Mouse (Mus musculus): ENCODE measurements at regions not wholly inside any gene's neighbourhood (a gene's known extent, or its start where the extent isn't known, plus 50 kb on each side); places are given as distances from the start of the nearest gene placed in this dataset.
"Not testable (repeated sequence)": the region's sequence is repeated elsewhere in the genome, so short reads cannot be mapped to it uniquely, and the experiment has no call there.

GRCm38 (mm10) chr10:117567379-117568137 lies 61.7 kb upstream of the Cpm start:
- DNase-seq (ENCODE audit: low read depth): no peak

- no peak for DNase-seq (ENCODE audit: low read depth)
Measured at GRCm38 (mm10) chr10:117566648-117567378, 62.5 kb upstream of the Cpm start.

- no peak for DNase-seq (ENCODE audit: low read depth)
Measured at GRCm38 (mm10) chr10:117566204-117566603, 63.1 kb upstream of the Cpm start.

GRCm38 (mm10) chr10:117565529-117566086 lies 63.7 kb upstream of the Cpm start:
- no peak for DNase-seq (ENCODE audit: low read depth)

GRCm38 (mm10) chr10:117565110-117565509 lies 64.2 kb upstream of the Cpm start:
- no peak for DNase-seq (ENCODE audit: low read depth)

- DNase-seq (ENCODE audit: low read depth): no peak
Measured at GRCm38 (mm10) chr10:117564118-117565040, 64.9 kb upstream of the Cpm start.

GRCm38 (mm10) chr10:117563429-117564117 lies 65.7 kb upstream of the Cpm start:
- no peak for DNase-seq (ENCODE audit: low read depth)

- DNase-seq (ENCODE audit: low read depth): not testable (repeated sequence)
Measured at GRCm38 (mm10) chr10:117562850-117563248, 66.5 kb upstream of the Cpm start.

- DNase-seq (ENCODE audit: low read depth): no peak
Measured at GRCm38 (mm10) chr10:117561909-117562849, 67.1 kb upstream of the Cpm start.

GRCm38 (mm10) chr10:117561279-117561820 lies 68.0 kb upstream of the Cpm start:
- DNase-seq (ENCODE audit: low read depth): no peak

GRCm38 (mm10) chr10:117560396-117561278 lies 68.7 kb upstream of the Cpm start:
- no peak for DNase-seq (ENCODE audit: low read depth)

GRCm38 (mm10) chr10:117559615-117560395 lies 69.5 kb upstream of the Cpm start:
- no peak for DNase-seq (ENCODE audit: low read depth)

- DNase-seq (ENCODE audit: low read depth): no peak
Measured at GRCm38 (mm10) chr10:117558891-117559614, 70.2 kb upstream of the Cpm start.

- no peak for DNase-seq (ENCODE audit: low read depth)
Measured at GRCm38 (mm10) chr10:117558292-117558800, 71.0 kb upstream of the Cpm start.

- no peak for DNase-seq (ENCODE audit: low read depth)
Measured at GRCm38 (mm10) chr10:117557666-117558065, 71.6 kb upstream of the Cpm start.

GRCm38 (mm10) chr10:117556851-117557542 lies 72.3 kb upstream of the Cpm start:
- DNase-seq (ENCODE audit: low read depth): no peak

Data from 416B (cell line).